ENCODE assay signal across 8 mouse cellular contexts in the genomic region with DNA sequence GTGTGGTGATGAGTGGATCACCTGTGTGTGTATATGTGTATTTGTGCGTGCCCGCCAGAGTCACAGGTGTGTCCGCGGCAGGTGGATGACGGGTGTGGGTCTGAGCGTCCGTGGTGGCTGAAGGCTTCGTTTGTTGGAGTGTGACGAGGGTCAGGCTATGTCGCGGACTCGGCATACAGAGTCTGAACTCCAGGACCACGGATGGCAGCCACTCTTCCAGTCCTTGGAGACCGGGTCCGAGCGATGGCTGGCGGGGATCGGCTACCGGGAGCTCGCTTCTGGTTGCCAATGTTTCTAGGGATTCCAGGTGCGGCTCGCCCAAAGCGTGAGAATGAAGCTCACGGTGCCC. TPM values are rescaled to one million over a fixed set of nuclear protein-coding genes. Genes with fewer than 3 reads are reported as not detected.
DNase-seq lines count a peak whose midpoint lies in the region; ATAC-seq and TF ChIP-seq lines count a peak whose summit lies in the region.

No protein-coding gene starts in this region.

- H3K27me3 ChIP-seq in liver, adult 2 months (ENCODE audit: control insufficient read depth, insufficient read depth, low read length), result no peaks in the 10 kb centered on the region
- peaks cover 19% of the 10 kb centered on the region for H3K27me3 ChIP-seq in embryonic facial prominence, embryonic 11.5 days (ENCODE audit: control insufficient read depth, insufficient read depth, low read length)
- peaks cover 7% of the 10 kb centered on the region; the same call in 1 of the 2 replicates for H3K27me3 ChIP-seq in hindbrain, embryonic 15.5 days
- H3K27me3 ChIP-seq in midbrain, embryonic 16.5 days (ENCODE audit: control insufficient read depth, insufficient read depth, low read depth, low read length), result no peaks in the 10 kb centered on the region

- no peak for ATAC-seq in embryonic facial prominence, embryonic 11.5 days (replicated peaks; ENCODE audit: insufficient number of reproducible peaks, low FRiP score, low TSS enrichment, low read depth)
- ATAC-seq in hindbrain, embryonic 15.5 days (ENCODE audit: low FRiP score, low read depth), result no peak
- ATAC-seq in midbrain, embryonic 16.5 days, result peak; percentile 13; the same call in 1 of the 2 replicates

- WGBS in liver, adult 2 months, result 1% methylated on average over 24 of the region's 24 CpGs
- under 1% methylated on average over 24 of the region's 24 CpGs for WGBS in embryonic facial prominence, embryonic 11.5 days
- WGBS in hindbrain, embryonic 15.5 days, result 1% methylated on average over 24 of the region's 24 CpGs
- under 1% methylated on average over 24 of the region's 24 CpGs for whole genome bisulfite sequencing in midbrain, embryonic 16.5 days

- H3K9ac ChIP-seq in liver, adult 2 months (ENCODE audit: low read depth, low read length), result no peak overlapping the region
- peak overlapping the region; percentile 58; the same call in 1 of the 2 replicates for H3K9ac ChIP-seq in embryonic facial prominence, embryonic 11.5 days (replicated peaks; ENCODE audit: low read length)
- peak overlapping the region; percentile 70 for H3K9ac ChIP-seq in hindbrain, embryonic 15.5 days
- H3K9ac ChIP-seq in midbrain, embryonic 16.5 days (ENCODE audit: low read depth, low read length), result peak overlapping the region; percentile 84

- H3K27ac ChIP-seq in liver, adult 2 months (replicated peaks; ENCODE audit: insufficient read depth, low read depth, low read length), result no peak overlapping the region
- no peak overlapping the region for H3K27ac ChIP-seq in embryonic facial prominence, embryonic 11.5 days (replicated peaks; ENCODE audit: low read depth, low read length)
- peak overlapping the region; percentile 71; the same call in 1 of the 2 replicates for H3K27ac ChIP-seq in hindbrain, embryonic 15.5 days (replicated peaks)
- H3K27ac ChIP-seq in midbrain, embryonic 16.5 days (ENCODE audit: low read length), result peak overlapping the region; percentile 10; the same call in 1 of the 2 replicates

- H3K79me2 ChIP-seq in liver, adult 2 months (ENCODE audit: control insufficient read depth, insufficient read depth, low read length), result no peaks in the 10 kb centered on the region; the same call in 1 of the 2 replicates

- no peak for TF ChIP-seq POLR2A in liver, adult 2 months (IDR thresholded peaks at IDR 0.05; ENCODE audit: extremely low read depth, insufficient read depth, low read length)

- no peak for DNase-seq in liver, adult 2 months (ENCODE audit: extremely low read depth, low read depth, low spot score)
- DNase-seq in liver, result no peak
- DNase-seq in embryonic facial prominence, embryonic 11.5 days (ENCODE audit: low spot score), result no peak
- DNase-seq in layer of hippocampus, adult 9-11 months, result no peak
- no peak for DNase-seq in spleen, postnatal 36 days (ENCODE audit: low spot score in 2 of 2)
- DNase-seq in embryo, embryonic 10.5 days (ENCODE audit: low spot score), result no peak

- H3K9me3 ChIP-seq in embryonic facial prominence, embryonic 11.5 days (replicated peaks; ENCODE audit: control insufficient read depth, low read length), result no peaks in the 10 kb centered on the region
- no peaks in the 10 kb centered on the region for H3K9me3 ChIP-seq in hindbrain, embryonic 15.5 days
- no peaks in the 10 kb centered on the region for H3K9me3 ChIP-seq in midbrain, embryonic 16.5 days (replicated peaks; ENCODE audit: control insufficient read depth, low read length, poor library complexity, severe bottlenecking)

- H3K4me3 ChIP-seq in liver, adult 2 months (ENCODE audit: insufficient read depth, low read depth, low read length), result peak overlapping the region; percentile 59
- peak overlapping the region; percentile 44 for H3K4me3 ChIP-seq in embryonic facial prominence, embryonic 11.5 days (ENCODE audit: low read depth, low read length)
- H3K4me3 ChIP-seq in hindbrain, embryonic 15.5 days, result peak overlapping the region; percentile 67
- H3K4me3 ChIP-seq in midbrain, embryonic 16.5 days (ENCODE audit: low read depth, low read length), result peak overlapping the region; percentile 64

- no peaks in the 10 kb centered on the region for H3K36me3 ChIP-seq in liver, adult 2 months (ENCODE audit: control insufficient read depth, insufficient read depth, low read length)
- no peaks in the 10 kb centered on the region for H3K36me3 ChIP-seq in embryonic facial prominence, embryonic 11.5 days (replicated peaks; ENCODE audit: control insufficient read depth, insufficient read depth, low read depth, low read length)
- no peaks in the 10 kb centered on the region for H3K36me3 ChIP-seq in hindbrain, embryonic 15.5 days
- H3K36me3 ChIP-seq in midbrain, embryonic 16.5 days (ENCODE audit: control insufficient read depth, insufficient read depth, low read length), result peaks cover 4% of the 10 kb centered on the region; the same call in 1 of the 2 replicates

- peaks cover 5% of the 10 kb centered on the region for H3K4me1 ChIP-seq in liver, adult 2 months (ENCODE audit: control insufficient read depth, insufficient read depth, low read length)
- H3K4me1 ChIP-seq in embryonic facial prominence, embryonic 11.5 days (ENCODE audit: control insufficient read depth, insufficient read depth, low read length), result no peaks in the 10 kb centered on the region; the same call in 1 of the 2 replicates
- H3K4me1 ChIP-seq in hindbrain, embryonic 15.5 days (replicated peaks), result peaks cover 23% of the 10 kb centered on the region
- H3K4me1 ChIP-seq in midbrain, embryonic 16.5 days (ENCODE audit: control insufficient read depth, insufficient read depth, low read length), result peaks cover 8% of the 10 kb centered on the region

- H3K4me2 ChIP-seq in embryonic facial prominence, embryonic 11.5 days (ENCODE audit: low read depth, low read length), result peak overlapping the region; percentile 80
- H3K4me2 ChIP-seq in hindbrain, embryonic 15.5 days, result peak overlapping the region; percentile 96
- peak overlapping the region; percentile 89 for H3K4me2 ChIP-seq in midbrain, embryonic 16.5 days (ENCODE audit: low read length)

- TF ChIP-seq CTCF in liver, adult 2 months (IDR thresholded peaks at IDR 0.05; ENCODE audit: low read depth, low read length), result no peak

RNA-seq across cellular contexts. Expression of a gene that starts 3.2 kb away (rescaled TPM):
- 0.37 and 0.60 TPM in 2 replicates for total RNA-seq in liver, adult 2 months (2014; rRNA removed)
- 6.9 and 9.3 TPM in 2 replicates for polyA plus RNA-seq in liver, adult 2 months (2012; rRNA removed)
- polyA plus RNA-seq in embryonic facial prominence, embryonic 11.5 days (2014; fragmentation: Nextera tagmentation; extraction: Ambion mirVana), result 25.5 TPM in 2 replicates
- polyA plus RNA-seq in hindbrain, embryonic 15.5 days (2015; fragmentation: Nextera tagmentation; extraction: Ambion mirVana), result 109 and 115 TPM in 2 replicates
- polyA plus RNA-seq in midbrain, embryonic 16.5 days (2015; fragmentation: Nextera tagmentation; extraction: Ambion mirVana), result 115 and 148 TPM in 2 replicates

RNA-seq across cellular contexts. Expression of a gene that starts 20.0 kb away (rescaled TPM):
- 0.07 TPM in 1 of 2 replicates, not detected in the other for total RNA-seq in liver, adult 2 months (2014; rRNA removed)
- polyA plus RNA-seq in liver, adult 2 months (2012; rRNA removed), result 0.15 TPM in 1 of 2 replicates, not detected in the other
- 0.66 TPM in 1 of 2 replicates, not detected in the other for polyA plus RNA-seq in embryonic facial prominence, embryonic 11.5 days (2014; fragmentation: Nextera tagmentation; extraction: Ambion mirVana)
- 0.09 TPM in 1 of 2 replicates, not detected in the other for polyA plus RNA-seq in hindbrain, embryonic 15.5 days (2015; fragmentation: Nextera tagmentation; extraction: Ambion mirVana)
- 0.08 and 0.17 TPM in 2 replicates for polyA plus RNA-seq in midbrain, embryonic 16.5 days (2015; fragmentation: Nextera tagmentation; extraction: Ambion mirVana)

Comparison
In these comparisons a context has a peak if more than half of its experiments do, and no peak if none do; other contexts are left out.
1. H3K27ac ChIP-seq: peak in hindbrain, embryonic 15.5 days (single experiment) and midbrain, embryonic 16.5 days (single experiment); none in liver, adult 2 months (single experiment) and embryonic facial prominence, embryonic 11.5 days (single experiment).
2. Peak in every context shown above with its lines, with median percentiles within 50 percentile points of each other: H3K4me3 ChIP-seq and H3K4me2 ChIP-seq.